Mouse (Mus musculus) gastrocnemius, postnatal 14 days (tissue): ENCODE data around the gene Gm20388. TPM values are rescaled to one million over a fixed set of nuclear protein-coding genes. Genes with fewer than 3 reads are reported as not detected.

Experiments used
- DNase-seq: peaks from one replicate; pipeline ENCODE4 v3.0.0; 2021; ENCODE audit warnings: mixed read lengths
- intact Hi-C: fragments of 180-260 bp; cut with DNase I; formaldehyde crosslinking; loops from one replicate; pipeline ENCODE4 v1.15.1; 2025; ENCODE audit warnings: low total_unique reads
- total RNA-seq, 2 experiments: library from RNA; stranded (reverse); gene quantifications; 2 replicates each; pipeline ENCODE4 v1.2.3; 2021

Gene Gm20388
- total RNA-seq, 2 experiments from 2014 or later: 5.6 to 6.0 TPM

DNA sequence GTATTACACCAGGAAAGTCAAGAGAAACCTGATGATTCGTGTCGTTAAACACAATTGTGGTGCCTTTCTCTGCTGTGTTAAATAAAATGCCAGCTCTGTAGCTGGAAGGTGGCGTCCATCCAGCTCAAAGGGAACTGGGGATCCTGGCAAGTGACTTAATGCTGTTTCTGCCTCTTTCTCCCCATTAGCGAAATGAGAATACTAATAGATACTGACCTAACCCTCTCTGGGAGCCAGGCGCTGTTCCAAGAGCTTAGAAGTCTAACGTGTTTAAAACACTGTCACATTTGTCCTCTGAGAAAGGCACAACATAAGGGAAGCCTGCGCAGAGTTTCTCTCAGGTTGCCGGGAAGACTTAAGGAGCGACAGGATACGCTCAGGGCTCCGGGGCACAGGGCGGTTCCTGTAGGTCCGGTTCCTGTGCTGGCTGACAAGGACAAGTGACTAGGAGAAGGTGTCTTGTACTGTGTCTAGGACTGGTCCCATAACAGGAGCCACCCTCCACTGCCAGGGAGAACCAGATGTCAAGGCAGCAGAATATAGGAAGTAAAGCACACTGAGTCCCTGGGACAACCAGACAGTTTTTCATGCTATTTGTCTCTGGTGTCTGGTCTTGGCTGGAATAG lies 3819.3 kb downstream of the Gm20388 start:
- no peak for DNase-seq
- intact Hi-C loops: no loop called here

- intact Hi-C loops: no loop called here
- DNase-seq: no peak
These were observed 3821.7 kb downstream of the Gm20388 start for GRCm38 (mm10) chr8:123732332-123732731.

- intact Hi-C loops: no loop called here
- no peak for DNase-seq
These were observed 3823.8 kb downstream of the Gm20388 start for GRCm38 (mm10) chr8:123734486-123734885.

- intact Hi-C loops: no loop called here
- DNase-seq: no peak
These were observed 3826.3 kb downstream of the Gm20388 start for GRCm38 (mm10) chr8:123736974-123737373.

- no peak for DNase-seq
- intact Hi-C loops: no loop called here
These were observed 3829.6 kb downstream of the Gm20388 start for GRCm38 (mm10) chr8:123740263-123740662.

- DNase-seq: no peak
- intact Hi-C loops: no loop called here
These were observed 3830.6 kb downstream of the Gm20388 start for GRCm38 (mm10) chr8:123741232-123741631.

DNA sequence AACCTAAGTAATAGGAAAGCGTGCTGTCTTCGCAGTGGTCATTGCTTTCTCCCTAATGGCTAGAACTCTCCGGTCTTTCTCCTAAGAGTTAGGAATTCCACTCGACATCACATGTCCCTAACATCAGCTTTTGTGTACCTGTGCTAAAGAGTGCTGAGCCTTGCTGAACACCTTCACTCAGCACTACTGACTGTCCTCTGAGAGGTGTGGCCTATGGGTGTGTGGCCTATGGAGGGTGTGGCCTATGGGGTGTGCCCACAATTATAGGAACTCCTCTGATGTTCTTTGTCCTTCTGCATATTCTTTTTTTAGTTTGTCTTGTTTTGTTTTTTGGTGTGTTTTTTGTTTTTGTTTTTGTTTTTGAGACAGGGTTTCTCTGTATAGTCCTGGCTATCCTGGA lies 3835.8 kb downstream of the Gm20388 start:
- no peak for DNase-seq
- intact Hi-C loops: no loop called here

DNA sequence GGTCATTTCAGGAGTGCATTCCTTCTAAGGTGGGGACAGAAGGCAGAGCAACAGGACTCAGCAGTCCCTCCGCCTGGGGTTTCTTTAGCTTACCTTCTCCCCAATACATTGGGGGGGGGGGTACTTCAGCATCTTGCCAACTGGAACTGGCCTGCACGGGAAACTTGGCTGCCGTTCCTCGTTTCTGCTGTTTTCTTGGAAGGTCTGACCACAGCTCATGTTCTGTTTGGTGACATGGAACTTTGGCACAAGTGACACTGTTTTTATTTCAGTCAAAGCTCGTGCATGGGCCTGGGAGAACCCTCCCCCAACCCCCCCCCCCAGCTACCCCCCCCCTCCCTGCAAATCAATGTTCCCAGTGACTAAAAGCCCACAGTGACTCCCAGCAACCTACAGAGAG lies 3837.1 kb downstream of the Gm20388 start:
- DNase-seq: peak; percentile 29
- intact Hi-C loops: no loop called here

- intact Hi-C loops: no loop called here
- no peak for DNase-seq
These were observed 3839.6 kb downstream of the Gm20388 start for GRCm38 (mm10) chr8:123750171-123750693.

- peak; percentile 21 for DNase-seq
- intact Hi-C loops: no loop called here
These were observed 3842.3 kb downstream of the Gm20388 start for GRCm38 (mm10) chr8:123752773-123753468.

- intact Hi-C loops: no loop called here
- no peak for DNase-seq
These were observed 3843.1 kb downstream of the Gm20388 start for GRCm38 (mm10) chr8:123753604-123754375.

- intact Hi-C loops: no loop called here
- no peak for DNase-seq
These were observed 3844.1 kb downstream of the Gm20388 start for GRCm38 (mm10) chr8:123754538-123755431.

GRCm38 (mm10) chr8:123756901-123757300 lies 3846.3 kb downstream of the Gm20388 start:
- no peak for DNase-seq
- intact Hi-C loops: no loop called here

- intact Hi-C loops: no loop called here
- no peak for DNase-seq
These were observed 3848.3 kb downstream of the Gm20388 start for GRCm38 (mm10) chr8:123758935-123759334.

DNA sequence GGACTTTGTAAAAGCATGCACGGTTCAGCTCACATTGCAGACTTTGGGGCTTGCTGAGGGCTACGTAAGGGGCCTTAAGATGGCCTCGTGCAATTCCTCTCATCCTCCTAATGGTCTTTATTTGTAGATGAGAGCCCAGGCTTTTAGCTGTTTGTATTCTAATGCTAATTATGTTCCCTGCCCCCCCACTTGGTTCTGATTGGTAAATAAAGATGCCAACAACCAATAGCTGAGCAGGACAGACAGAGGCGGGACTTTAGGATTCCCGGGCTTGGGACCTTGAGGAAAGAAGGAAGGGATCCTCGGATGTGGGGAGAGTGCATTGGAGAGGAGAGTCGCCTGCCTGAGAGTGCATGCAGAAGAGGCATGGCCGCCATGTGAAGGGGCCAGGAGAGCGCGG lies 3849.3 kb downstream of the Gm20388 start:
- DNase-seq: no peak
- intact Hi-C loops: no loop called here

DNA sequence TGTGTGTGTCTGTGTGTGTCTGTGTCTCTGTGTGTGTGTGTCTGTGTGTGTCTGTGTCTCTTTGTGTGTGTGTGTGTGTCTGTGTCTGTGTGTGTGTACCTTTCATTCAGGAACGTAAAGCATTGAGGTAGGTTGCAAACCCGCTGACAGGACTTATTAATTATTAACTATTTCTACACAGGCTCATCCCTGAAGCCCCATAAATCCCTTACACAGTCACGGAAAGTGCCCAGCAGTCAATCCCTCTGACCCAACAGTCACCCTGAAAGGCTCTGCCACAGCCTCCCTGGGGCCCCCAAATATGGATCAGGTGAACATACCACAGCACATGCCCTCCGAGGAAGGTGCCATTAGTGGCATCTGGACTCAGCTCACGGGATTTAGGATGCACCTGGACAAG lies 3849.9 kb downstream of the Gm20388 start:
- intact Hi-C loops: no loop called here
- DNase-seq: no peak

DNA sequence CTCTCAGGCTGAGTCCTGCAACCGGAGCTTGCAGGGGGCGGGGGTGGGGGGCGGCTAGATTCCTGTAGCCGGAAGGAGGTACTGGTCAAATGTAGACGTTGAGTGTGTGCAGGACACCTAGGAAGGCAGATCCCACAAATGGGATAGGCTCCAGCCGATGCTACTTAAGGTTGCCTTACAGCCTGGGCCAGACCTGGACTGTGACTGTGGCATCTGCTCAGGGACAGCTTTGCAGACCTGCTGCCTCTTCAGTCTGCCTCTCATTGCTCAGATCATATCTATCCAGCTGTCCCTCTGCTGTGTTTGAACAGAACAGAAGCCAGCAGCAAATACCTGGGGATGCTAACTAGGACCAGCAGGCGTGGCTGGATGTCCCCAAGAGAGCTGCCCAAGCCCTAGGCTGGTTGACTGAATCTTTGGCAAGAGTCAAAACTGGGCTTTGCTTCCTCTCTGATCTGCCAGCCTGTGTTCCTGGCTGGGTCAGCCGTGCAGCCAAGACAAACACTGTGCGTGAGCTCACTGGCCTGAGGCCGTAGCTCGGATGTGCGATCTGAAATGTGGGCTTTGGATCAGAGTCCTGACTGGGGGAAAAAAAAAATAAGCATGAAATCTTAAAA lies 3850.7 kb downstream of the Gm20388 start:
- intact Hi-C loops: no loop called here
- peak; percentile 58 for DNase-seq

DNA sequence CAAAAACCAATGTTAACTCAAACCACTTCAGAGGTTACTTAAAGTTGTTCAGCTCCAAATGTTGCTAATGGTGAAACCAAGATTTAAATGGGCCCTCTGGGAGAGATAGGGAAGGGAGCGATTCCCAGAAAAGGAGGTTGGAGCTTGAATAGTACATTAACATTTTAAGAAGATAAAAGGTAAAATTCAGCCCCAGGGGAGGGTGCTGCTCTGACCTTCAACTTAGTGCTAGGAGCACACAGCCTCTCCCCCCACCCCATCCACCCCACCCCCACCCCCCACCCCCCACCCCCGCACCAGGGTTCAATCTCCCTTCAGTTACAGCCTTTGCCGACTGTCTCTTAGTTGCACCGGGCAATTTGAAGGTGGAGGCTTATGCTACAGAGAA lies 3851.2 kb downstream of the Gm20388 start:
- intact Hi-C loops: no loop called here
- DNase-seq: no peak

DNA sequence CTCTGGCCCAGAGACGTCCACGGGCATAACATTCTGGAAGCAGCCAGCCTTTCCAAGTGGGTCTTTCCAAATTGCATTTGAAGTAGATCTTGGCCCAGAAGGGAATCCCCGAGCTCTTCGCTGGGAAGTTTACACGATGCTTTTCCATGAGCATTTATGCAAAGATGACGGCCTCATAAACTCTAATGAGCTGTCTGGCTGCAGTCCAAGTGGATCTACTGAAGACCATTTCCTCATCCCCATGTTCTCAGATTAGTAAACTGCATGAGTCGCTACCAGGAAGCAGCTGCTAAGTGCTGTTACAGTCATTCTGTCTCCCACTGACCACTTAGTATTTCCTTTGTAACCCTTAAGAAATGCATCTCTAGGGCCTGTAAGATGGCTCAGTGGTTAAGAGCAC lies 3852.7 kb downstream of the Gm20388 start:
- DNase-seq: peak; percentile 23
- intact Hi-C loops: no loop called here
